ENCODE assay signal across 8 mouse cellular contexts in genomic region chr3:101605291-101605690, GRCm38 (mm10). TPM values are rescaled to one million over a fixed set of nuclear protein-coding genes. Genes with fewer than 3 reads are reported as not detected.
A peak's percentile ranks its signal among the peaks of the same experiment; 100 is the strongest.
DNase-seq lines count a peak whose midpoint lies in the region; ATAC-seq and TF ChIP-seq lines count a peak whose summit lies in the region.

No protein-coding gene starts in this region.

- peak overlapping the region; percentile 91 for H3K4me3 ChIP-seq in liver, embryonic 11.5 days (ENCODE audit: low read depth, low read length)
- peak overlapping the region; percentile 91 for H3K4me3 ChIP-seq in forebrain, embryonic 10.5 days
- H3K4me3 ChIP-seq in intestine, embryonic 14.5 days (ENCODE audit: low read depth, low read length): peak overlapping the region; percentile 62
- peak overlapping the region; percentile 63 for H3K4me3 ChIP-seq in myocyte

- H3K9ac ChIP-seq in liver, embryonic 11.5 days (ENCODE audit: low read depth, low read length): peak overlapping the region; percentile 96; the same call in 1 of the 2 replicates
- H3K9ac ChIP-seq in intestine, embryonic 14.5 days (ENCODE audit: low read length): peak overlapping the region; percentile 98

- TF ChIP-seq POLR2A in myocyte (IDR thresholded peaks at IDR 0.05; ENCODE audit: insufficient read length, low read depth): no peak

- peak overlapping the region; percentile 99 for H3K4me2 ChIP-seq in liver, embryonic 11.5 days
- H3K4me2 ChIP-seq in intestine, embryonic 14.5 days (ENCODE audit: low read length): peak overlapping the region; percentile 72
- H3K4me2 ChIP-seq in myocyte (ENCODE audit: low read depth): peak overlapping the region; percentile 66

- no peak for ATAC-seq in liver, embryonic 11.5 days (replicated peaks; ENCODE audit: low FRiP score)
- ATAC-seq in intestine, embryonic 14.5 days (replicated peaks; ENCODE audit: low FRiP score, low TSS enrichment, low read depth): no peak

- no peaks in the 10 kb centered on the region for H3K36me3 ChIP-seq in liver, embryonic 11.5 days (ENCODE audit: control insufficient read depth, insufficient read depth, low read length)
- no peaks in the 10 kb centered on the region for H3K36me3 ChIP-seq in forebrain, embryonic 10.5 days (replicated peaks)
- no peaks in the 10 kb centered on the region for H3K36me3 ChIP-seq in intestine, embryonic 14.5 days (ENCODE audit: control insufficient read depth, insufficient read depth, low read length)
- no peaks in the 10 kb centered on the region for H3K36me3 ChIP-seq in myocyte (ENCODE audit: control insufficient read depth, insufficient read depth)

- H3K9me3 ChIP-seq in liver, embryonic 11.5 days (ENCODE audit: control insufficient read depth, low read length): no peaks in the 10 kb centered on the region
- H3K9me3 ChIP-seq in forebrain, embryonic 10.5 days: no peaks in the 10 kb centered on the region
- H3K9me3 ChIP-seq in intestine, embryonic 14.5 days (ENCODE audit: control insufficient read depth, low read length): no peaks in the 10 kb centered on the region

- H3K4me1 ChIP-seq in liver, embryonic 11.5 days (replicated peaks; ENCODE audit: control insufficient read depth, insufficient read depth, low read length): peaks cover 43% of the 10 kb centered on the region
- H3K4me1 ChIP-seq in forebrain, embryonic 10.5 days: peaks cover 49% of the 10 kb centered on the region
- H3K4me1 ChIP-seq in intestine, embryonic 14.5 days (replicated peaks; ENCODE audit: control insufficient read depth, insufficient read depth, low read length): peaks cover 41% of the 10 kb centered on the region

- H3K79me2 ChIP-seq in myocyte (ENCODE audit: control insufficient read depth, insufficient read depth): peaks cover 36% of the 10 kb centered on the region

- no peak overlapping the region for H3ac ChIP-seq in myocyte (ENCODE audit: control insufficient read depth, insufficient read length)

- no peaks in the 10 kb centered on the region for H3K27me3 ChIP-seq in liver, embryonic 11.5 days (replicated peaks; ENCODE audit: control insufficient read depth, insufficient read depth, low read length)
- peaks cover 17% of the 10 kb centered on the region for H3K27me3 ChIP-seq in forebrain, embryonic 10.5 days (ENCODE audit: poor library complexity, severe bottlenecking)
- H3K27me3 ChIP-seq in intestine, embryonic 14.5 days (replicated peaks; ENCODE audit: control insufficient read depth, insufficient read depth, low read length): no peaks in the 10 kb centered on the region
- H3K27me3 ChIP-seq in myocyte (ENCODE audit: control insufficient read depth, insufficient read depth, insufficient read length): no peaks in the 10 kb centered on the region

- WGBS in liver, embryonic 11.5 days: 14% methylated on average over 5 of the region's 5 CpGs
- 18% methylated on average over 5 of the region's 5 CpGs for WGBS in forebrain, embryonic 10.5 days
- WGBS in intestine, embryonic 14.5 days: 21% methylated on average over 5 of the region's 5 CpGs

- H3K27ac ChIP-seq in liver, embryonic 11.5 days (ENCODE audit: low read depth, low read length): no peak overlapping the region
- peak overlapping the region; percentile 99 for H3K27ac ChIP-seq in forebrain, embryonic 10.5 days
- peak overlapping the region; percentile 99; the same call in 1 of the 2 replicates for H3K27ac ChIP-seq in intestine, embryonic 14.5 days (ENCODE audit: low read depth)

- DNase-seq in liver, embryonic 11.5 days (ENCODE audit: low spot score): no peak
- no peak for DNase-seq in liver
- DNase-seq in forebrain, embryonic 10.5 days (ENCODE audit: extremely low spot score, low spot score): no peak
- DNase-seq in intestine, embryonic 14.5 days (ENCODE audit: low spot score): no peak
- DNase-seq in adrenal gland, adult 2 months: no peak
- no peak for DNase-seq in right cerebral cortex, postnatal 36 days (ENCODE audit: low spot score in 2 of 2)
- no peak for DNase-seq in adrenal gland, adult 18-20 months (ENCODE audit: low spot score in 2 of 2)

TF ChIP-seq in myocyte, 11 proteins besides CTCF, POLR2A, EP300 and RAD21:
- TF ChIP-seq USF1 (IDR thresholded peaks at IDR 0.05; ENCODE audit: low read depth) (no peak), TCF3 (IDR thresholded peaks at IDR 0.05; ENCODE audit: insufficient read length, low read depth) (no peak), CEBPB (IDR thresholded peaks at IDR 0.05; ENCODE audit: insufficient read depth, poor library complexity, severe bottlenecking) (no peak), MAX (IDR thresholded peaks at IDR 0.05; ENCODE audit: low read depth) (no peak), SRF (IDR thresholded peaks at IDR 0.05; ENCODE audit: control insufficient read depth, insufficient read length, low read depth) (no peak), MYOD1 (IDR thresholded peaks at IDR 0.05; ENCODE audit: control insufficient read depth in 1 of 3, insufficient read length in 2 of 3, low read depth in 2 of 3) (no peak), E2F4 (IDR thresholded peaks at IDR 0.05; ENCODE audit: insufficient read depth) (no peak), POLR2AphosphoS2 (IDR thresholded peaks at IDR 0.05; ENCODE audit: insufficient read length, low read depth) (no peak), REST (IDR thresholded peaks at IDR 0.05; ENCODE audit: insufficient read depth, insufficient read length) (no peak), MYOG (IDR thresholded peaks at IDR 0.05; ENCODE audit: control insufficient read depth in 1 of 3, insufficient read depth in 1 of 3, insufficient read length in 2 of 3, low read depth in 2 of 3) (no peak), TCF12 (IDR thresholded peaks at IDR 0.05; ENCODE audit: insufficient read depth, poor library complexity, severe bottlenecking) (no peak)

RNA-seq across cellular contexts. Expression of gene Atp1a1, which starts 0.8 kb away (rescaled TPM):
- 127 and 136 TPM in 2 replicates for polyA plus RNA-seq in liver, embryonic 11.5 days (2014; fragmentation: Nextera tagmentation; extraction: Ambion mirVana)
- 42.8 and 48.2 TPM in 2 replicates for polyA plus RNA-seq in forebrain, embryonic 10.5 days (2016; fragmentation: Nextera tagmentation; extraction: Ambion mirVana)
- 238 and 276 TPM in 2 replicates for polyA plus RNA-seq in intestine, embryonic 14.5 days (2014; fragmentation: Nextera tagmentation; extraction: Ambion mirVana)
- polyA plus RNA-seq in myocyte (2012; fragmentation: generic; extraction: Trizol): 389 TPM
- 1,000 to 10,000 TPM in 1 of 2 experiments, 100 to 1,000 TPM in 1; 611 to 1,035 TPM for total RNA-seq in adrenal gland, adult 2 months (2021)
- 301 and 380 TPM in 2 replicates for polyA plus RNA-seq in adrenal gland, adult 2 months (2012; rRNA removed)
- 100 to 1,000 TPM; 737 to 778 TPM for total RNA-seq in adrenal gland, adult 18-20 months (2021)
